Mouse (Mus musculus): ENCODE measurements at regions not wholly inside any gene's neighbourhood (a gene's known extent, or its start where the extent isn't known, plus 50 kb on each side); places are given as distances from the start of the nearest gene placed in this dataset.

GRCm38 (mm10) chr13:37693617-37694016 is 84.6 kb upstream of the Rreb1 start:
- no peak for DNase-seq (ENCODE audit: low read depth, low spot score)

GRCm38 (mm10) chr13:37704475-37704874 is 73.7 kb upstream of the Rreb1 start:
- no peak for DNase-seq (ENCODE audit: low read depth, low spot score)

- DNase-seq (ENCODE audit: low read depth, low spot score), result no peak
These were observed 72.7 kb upstream of the Rreb1 start for GRCm38 (mm10) chr13:37705482-37705881.

- no peak for DNase-seq (ENCODE audit: low read depth, low spot score)
These were observed 67.3 kb upstream of the Rreb1 start for GRCm38 (mm10) chr13:37710913-37711312.

- no peak for DNase-seq (ENCODE audit: low read depth, low spot score)
These were observed 65.2 kb upstream of the Rreb1 start for GRCm38 (mm10) chr13:37712908-37713496.

- peak; percentile 6 for DNase-seq (ENCODE audit: low read depth, low spot score)
These were observed 63.0 kb upstream of the Rreb1 start for GRCm38 (mm10) chr13:37715058-37715712.

- DNase-seq (ENCODE audit: low read depth, low spot score), result no peak
These were observed 62.2 kb upstream of the Rreb1 start for GRCm38 (mm10) chr13:37715770-37716693.

- no peak for DNase-seq (ENCODE audit: low read depth, low spot score)
These were observed 60.4 kb upstream of the Rreb1 start for GRCm38 (mm10) chr13:37717793-37718192.

GRCm38 (mm10) chr13:37718364-37718763 is 59.8 kb upstream of the Rreb1 start:
- no peak for DNase-seq (ENCODE audit: low read depth, low spot score)

Data from brain, adult 2 months (tissue).